Mouse (Mus musculus): ENCODE results near the gene Leng1. TPM values are rescaled to one million over a fixed set of nuclear protein-coding genes. Genes with fewer than 3 reads are reported as not detected.
A peak's percentile ranks its signal among the peaks of the same experiment; 100 is the strongest.

Leng1 gene
- polyA plus RNA-seq, 1 experiment from 2014 or later, result 13.2 TPM

- H3K4me1 ChIP-seq (ENCODE audit: control insufficient read depth, insufficient read depth, low read depth, low read length), result peaks cover 33% of the 10 kb centered on the region
- under 1% methylated on average over 56 of the region's 58 CpGs for WGBS
- peak within 1 kb of the TSS; percentile 96 for H3K27ac ChIP-seq (ENCODE audit: low read depth, low read length)
These were observed 20.8 kb downstream of the Leng1 start, which contains the start of gene Cnot3 for GRCm38 (mm10) chr7:3644672-3645487. Gene Cnot3, plus strand, starts transcription at chr7:3645268.

GRCm38 (mm10) chr7:3644348-3644671 lies 21.3 kb downstream of the Leng1 start:
- Histone ChIP-seq H3K9me3 (ENCODE audit: control insufficient read depth, low read length) (no peaks in the 10 kb centered on the region), H3K4me3 (ENCODE audit: low read length) (peak overlapping the region; percentile 92), H3K36me3 (ENCODE audit: control insufficient read depth, insufficient read depth, low read length) (peaks cover 11% of the 10 kb centered on the region), H3K4me1 (ENCODE audit: control insufficient read depth, insufficient read depth, low read depth, low read length) (peaks cover 33% of the 10 kb centered on the region), H3K27ac (ENCODE audit: low read depth, low read length) (no peak overlapping the region), H3K27me3 (replicated peaks; ENCODE audit: control insufficient read depth, insufficient read depth, low read length) (no peaks in the 10 kb centered on the region), H3K9ac (ENCODE audit: low read depth, low read length) (0 out of 2 replicates have a peak overlapping the region, but pooled peaks have one; percentile 11), H3K4me2 (ENCODE audit: low read length) (peak overlapping the region; percentile 64)
- no peak for ATAC-seq
- 1% methylated on average over 11 of the region's 11 CpGs for WGBS

More at GRCm38 (mm10) chr7:3644672-3645487, 20.8 kb downstream of the Leng1 start, which contains the start of gene Cnot3:
- Histone ChIP-seq H3K4me3 (ENCODE audit: low read length) (peak within 1 kb of the TSS; percentile 92), H3K9ac (ENCODE audit: low read depth, low read length) (peak within 1 kb of the TSS; percentile 96), H3K27me3 (replicated peaks; ENCODE audit: control insufficient read depth, insufficient read depth, low read length) (no peaks in the 10 kb centered on the region), H3K4me2 (ENCODE audit: low read length) (peak within 1 kb of the TSS; percentile 89), H3K36me3 (ENCODE audit: control insufficient read depth, insufficient read depth, low read length) (peaks cover 11% of the 10 kb centered on the region), H3K9me3 (ENCODE audit: control insufficient read depth, low read length) (no peaks in the 10 kb centered on the region)
- peak; percentile 98 for ATAC-seq

- H3K9ac ChIP-seq (ENCODE audit: low read depth, low read length), result no peak overlapping the region
- H3K36me3 ChIP-seq (ENCODE audit: control insufficient read depth, insufficient read depth, low read length), result peaks cover 14% of the 10 kb centered on the region
- no peak overlapping the region for H3K27ac ChIP-seq (ENCODE audit: low read depth, low read length)
- H3K4me3 ChIP-seq (ENCODE audit: low read length), result peak overlapping the region; percentile 92
- no peaks in the 10 kb centered on the region for H3K9me3 ChIP-seq (ENCODE audit: control insufficient read depth, low read length)
- no peak for ATAC-seq
- 23% methylated on average over 9 of the region's 9 CpGs for WGBS
- H3K4me1 ChIP-seq (ENCODE audit: control insufficient read depth, insufficient read depth, low read depth, low read length), result peaks cover 33% of the 10 kb centered on the region
- peak overlapping the region; percentile 64 for H3K4me2 ChIP-seq (ENCODE audit: low read length)
- H3K27me3 ChIP-seq (replicated peaks; ENCODE audit: control insufficient read depth, insufficient read depth, low read length), result no peaks in the 10 kb centered on the region
These were observed 21.8 kb downstream of the Leng1 start for GRCm38 (mm10) chr7:3643843-3644242.

DNA sequence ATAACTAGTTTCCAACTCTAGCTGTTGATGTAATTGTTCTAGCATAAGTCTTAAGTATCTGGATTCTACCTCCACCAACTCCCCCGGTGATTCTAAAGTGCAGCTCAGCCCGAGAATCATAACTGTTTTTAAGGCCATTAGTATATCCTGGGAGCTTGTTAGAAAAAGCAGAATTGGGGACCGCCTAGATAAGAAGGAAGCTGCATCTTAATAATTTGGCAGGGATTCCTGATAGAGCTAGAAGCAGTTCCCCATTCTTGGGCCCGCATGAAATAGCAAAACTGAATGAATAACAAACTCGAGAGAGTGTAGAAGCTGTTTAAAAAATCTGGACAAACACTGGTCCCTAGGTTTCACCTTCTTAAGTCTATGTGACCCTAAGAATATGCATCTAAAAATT lies 22.2 kb downstream of the Leng1 start:
- H3K27me3 ChIP-seq (replicated peaks; ENCODE audit: control insufficient read depth, insufficient read depth, low read length), result no peaks in the 10 kb centered on the region
- peaks cover 28% of the 10 kb centered on the region for H3K4me1 ChIP-seq (ENCODE audit: control insufficient read depth, insufficient read depth, low read depth, low read length)
- ATAC-seq, result no peak
- H3K4me3 ChIP-seq (ENCODE audit: low read length), result no peak overlapping the region
- H3K4me2 ChIP-seq (ENCODE audit: low read length), result peak overlapping the region; percentile 64
- peaks cover 18% of the 10 kb centered on the region for H3K36me3 ChIP-seq (ENCODE audit: control insufficient read depth, insufficient read depth, low read length)
- H3K27ac ChIP-seq (ENCODE audit: low read depth, low read length), result no peak overlapping the region
- no peak overlapping the region for H3K9ac ChIP-seq (ENCODE audit: low read depth, low read length)
- H3K9me3 ChIP-seq (ENCODE audit: control insufficient read depth, low read length), result no peaks in the 10 kb centered on the region
- WGBS, result 67% methylated on average over 5 of the region's 5 CpGs

DNA sequence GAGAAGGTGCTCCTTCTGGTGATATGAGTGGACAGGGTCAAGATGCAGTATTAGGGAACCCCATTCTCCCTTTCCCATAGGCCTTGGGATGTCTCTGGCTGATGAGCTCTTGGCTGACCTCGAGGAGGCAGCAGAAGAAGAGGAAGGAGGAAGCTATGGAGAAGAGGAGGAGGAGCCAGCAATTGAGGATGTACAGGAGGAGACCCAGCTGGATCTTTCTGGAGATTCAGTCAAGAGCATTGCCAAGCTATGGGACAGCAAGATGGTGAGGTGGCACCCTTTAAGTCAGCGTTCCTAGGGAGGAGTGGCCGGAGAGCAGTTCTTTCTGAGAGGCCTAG lies 35.2 kb downstream of the Leng1 start:
- Histone ChIP-seq H3K36me3 (ENCODE audit: control insufficient read depth, insufficient read depth, low read length) (peaks cover 12% of the 10 kb centered on the region; the same call in 1 of the 2 replicates), H3K4me1 (ENCODE audit: control insufficient read depth, insufficient read depth, low read depth, low read length) (peaks cover 25% of the 10 kb centered on the region), H3K27me3 (replicated peaks; ENCODE audit: control insufficient read depth, insufficient read depth, low read length) (no peaks in the 10 kb centered on the region), H3K4me3 (ENCODE audit: low read length) (peak overlapping the region; percentile 62), H3K27ac (ENCODE audit: low read depth, low read length) (no peak overlapping the region), H3K9ac (ENCODE audit: low read depth, low read length) (peak overlapping the region; percentile 76), H3K9me3 (ENCODE audit: control insufficient read depth, low read length) (no peaks in the 10 kb centered on the region), H3K4me2 (ENCODE audit: low read length) (peak overlapping the region; percentile 97)
- peak; percentile 6; the same call in 1 of the 2 replicates for ATAC-seq
- WGBS, result 58% methylated on average over 3 of the region's 3 CpGs

- Histone ChIP-seq H3K9me3 (ENCODE audit: control insufficient read depth, low read length) (no peaks in the 10 kb centered on the region), H3K9ac (ENCODE audit: low read depth, low read length) (peak within 1 kb of the TSS; percentile 76), H3K4me3 (ENCODE audit: low read length) (peak within 1 kb of the TSS; percentile 62), H3K27me3 (replicated peaks; ENCODE audit: control insufficient read depth, insufficient read depth, low read length) (no peaks in the 10 kb centered on the region), H3K4me2 (ENCODE audit: low read length) (peak within 1 kb of the TSS; percentile 97), H3K4me1 (ENCODE audit: control insufficient read depth, insufficient read depth, low read depth, low read length) (peaks cover 25% of the 10 kb centered on the region), H3K36me3 (ENCODE audit: control insufficient read depth, insufficient read depth, low read length) (peaks cover 10% of the 10 kb centered on the region; the same call in 1 of the 2 replicates), H3K27ac (ENCODE audit: low read depth, low read length) (peak within 1 kb of the TSS; percentile 78)
- 1% methylated on average over 47 of the region's 47 CpGs for WGBS
- ATAC-seq, result peak; percentile 92
These were observed 35.8 kb downstream of the Leng1 start, which contains the start of the genes Tfpt and Prpf31 for GRCm38 (mm10) chr7:3629543-3630477. Gene Tfpt, minus strand, starts transcription at chr7:3629929. Gene Prpf31, plus strand, starts transcription at chr7:3629985.

DNA sequence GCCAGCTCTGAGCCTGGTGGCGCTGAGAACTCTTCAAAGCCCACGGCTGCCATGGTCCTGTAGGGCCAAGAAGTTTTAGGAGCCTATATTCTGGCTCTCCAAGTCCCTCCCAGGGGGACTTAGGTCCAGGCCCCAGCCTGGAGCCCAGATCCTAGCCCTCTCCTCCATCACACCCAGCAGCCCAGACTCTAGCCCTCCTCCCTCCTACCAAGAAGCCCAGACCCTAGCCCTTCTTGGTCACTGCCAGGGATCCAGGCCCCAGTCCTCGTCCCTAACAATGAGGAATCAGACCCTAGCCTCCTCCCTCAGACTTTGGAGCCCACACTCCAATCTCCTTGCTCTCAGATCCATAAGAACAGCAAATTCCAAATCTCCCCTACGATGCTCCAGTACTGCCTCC lies 36.6 kb downstream of the Leng1 start:
- Histone ChIP-seq H3K4me3 (ENCODE audit: low read length) (peak overlapping the region; percentile 62), H3K9ac (ENCODE audit: low read depth, low read length) (peak overlapping the region; percentile 70), H3K27me3 (replicated peaks; ENCODE audit: control insufficient read depth, insufficient read depth, low read length) (no peaks in the 10 kb centered on the region), H3K4me2 (ENCODE audit: low read length) (peak overlapping the region; percentile 97), H3K4me1 (ENCODE audit: control insufficient read depth, insufficient read depth, low read depth, low read length) (peaks cover 25% of the 10 kb centered on the region), H3K27ac (ENCODE audit: low read depth, low read length) (peak overlapping the region; percentile 36), H3K36me3 (ENCODE audit: control insufficient read depth, insufficient read depth, low read length) (peaks cover 14% of the 10 kb centered on the region), H3K9me3 (ENCODE audit: control insufficient read depth, low read length) (no peaks in the 10 kb centered on the region)
- 35% methylated on average over 4 of the region's 4 CpGs for WGBS
- peak; percentile 58 for ATAC-seq

DNA sequence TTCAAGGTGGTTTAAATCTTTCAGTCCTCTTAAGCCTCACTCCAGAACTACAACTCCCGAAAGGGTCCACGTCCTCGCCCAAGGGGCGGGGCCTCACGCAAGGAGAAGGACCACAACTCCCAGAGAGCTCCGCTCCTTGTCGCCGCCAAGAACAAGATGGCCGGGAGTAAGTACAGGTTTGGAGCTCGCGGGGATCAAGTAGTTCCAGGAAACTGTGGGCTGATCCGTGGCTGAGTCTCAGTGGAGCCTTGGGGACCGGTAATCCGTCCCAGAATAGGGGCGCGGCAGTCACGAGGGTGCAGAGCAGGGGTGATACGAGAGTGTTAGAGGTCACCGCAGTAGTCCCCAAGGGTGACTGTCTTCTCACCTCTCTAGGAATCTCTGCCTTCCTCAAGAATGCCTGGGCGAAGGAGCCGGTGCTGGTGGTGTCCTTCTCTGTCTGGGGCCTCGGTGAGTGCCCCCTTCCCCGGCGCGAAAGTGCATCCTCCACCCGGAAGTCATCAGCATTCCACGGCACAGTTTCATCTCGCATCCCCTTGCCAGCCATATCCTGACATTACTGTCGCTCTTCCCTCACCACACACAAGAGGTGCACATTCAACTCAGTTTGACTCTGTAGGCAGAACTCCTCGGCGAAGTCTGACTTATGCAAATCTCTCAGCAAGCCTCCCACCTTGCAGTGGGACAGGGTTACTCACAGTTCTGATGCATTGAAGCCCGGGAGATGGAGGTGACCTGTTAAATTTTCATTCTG lies 48.2 kb downstream of the Leng1 start, which contains the start of gene Ndufa3:
Gene Ndufa3 (plus strand): TSS at position 132 of the 754 bp plus-strand sequence.
- peak within 1 kb of the TSS; percentile 75 for H3K4me3 ChIP-seq (ENCODE audit: low read length)
- H3K36me3 ChIP-seq (ENCODE audit: control insufficient read depth, insufficient read depth, low read length), result peaks cover 9% of the 10 kb centered on the region
- H3K4me1 ChIP-seq (ENCODE audit: control insufficient read depth, insufficient read depth, low read depth, low read length), result peaks cover 15% of the 10 kb centered on the region
- H3K27me3 ChIP-seq (replicated peaks; ENCODE audit: control insufficient read depth, insufficient read depth, low read length), result no peaks in the 10 kb centered on the region; the same call in 1 of the 2 replicates
- WGBS, result under 1% methylated on average over 32 of the region's 32 CpGs
- H3K9me3 ChIP-seq (ENCODE audit: control insufficient read depth, low read length), result no peaks in the 10 kb centered on the region
- peak within 1 kb of the TSS; percentile 82 for H3K4me2 ChIP-seq (ENCODE audit: low read length)
- H3K9ac ChIP-seq (ENCODE audit: low read depth, low read length), result peak within 1 kb of the TSS; percentile 81
- peak; percentile 97 for ATAC-seq
- peak within 1 kb of the TSS; percentile 84 for H3K27ac ChIP-seq (ENCODE audit: low read depth, low read length)
